Mouse (Mus musculus) kidney, postnatal 4 days (tissue): ENCODE data around the gene Has3.
A peak's percentile ranks its signal among the peaks of the same experiment; 100 is the strongest.

Experiments used
- DNase-seq, 2 experiments: peaks; one replicate each; pipeline ENCODE4 v3.0.0; 2021; ENCODE audit warnings: mixed read lengths in 2 of 2

The Has3 gene

DNA sequence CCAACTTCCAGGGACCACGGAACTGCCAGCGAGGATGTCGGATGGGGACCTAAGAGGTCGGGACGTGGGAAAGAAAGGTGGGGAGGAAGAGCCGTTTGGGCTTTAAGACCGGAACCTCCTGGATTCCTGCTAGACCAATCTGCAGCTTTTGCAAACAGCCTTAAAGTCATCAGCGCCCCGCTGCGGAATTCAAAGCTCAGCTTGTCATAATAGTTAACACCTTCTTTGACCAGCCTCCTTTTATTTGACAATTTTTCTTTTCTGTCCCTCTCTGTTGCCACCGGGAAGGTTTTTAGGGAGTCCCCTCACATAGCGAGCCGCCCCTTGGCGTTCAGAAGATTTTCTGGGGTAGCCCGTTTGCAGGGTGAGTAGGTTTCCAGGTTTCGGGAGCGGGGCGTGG lies at the start of gene Has3:
TSS of gene Has3 (plus strand) at position 192 of the 400 bp plus-strand sequence.
- DNase-seq = peak; percentile 56 to 62

DNA sequence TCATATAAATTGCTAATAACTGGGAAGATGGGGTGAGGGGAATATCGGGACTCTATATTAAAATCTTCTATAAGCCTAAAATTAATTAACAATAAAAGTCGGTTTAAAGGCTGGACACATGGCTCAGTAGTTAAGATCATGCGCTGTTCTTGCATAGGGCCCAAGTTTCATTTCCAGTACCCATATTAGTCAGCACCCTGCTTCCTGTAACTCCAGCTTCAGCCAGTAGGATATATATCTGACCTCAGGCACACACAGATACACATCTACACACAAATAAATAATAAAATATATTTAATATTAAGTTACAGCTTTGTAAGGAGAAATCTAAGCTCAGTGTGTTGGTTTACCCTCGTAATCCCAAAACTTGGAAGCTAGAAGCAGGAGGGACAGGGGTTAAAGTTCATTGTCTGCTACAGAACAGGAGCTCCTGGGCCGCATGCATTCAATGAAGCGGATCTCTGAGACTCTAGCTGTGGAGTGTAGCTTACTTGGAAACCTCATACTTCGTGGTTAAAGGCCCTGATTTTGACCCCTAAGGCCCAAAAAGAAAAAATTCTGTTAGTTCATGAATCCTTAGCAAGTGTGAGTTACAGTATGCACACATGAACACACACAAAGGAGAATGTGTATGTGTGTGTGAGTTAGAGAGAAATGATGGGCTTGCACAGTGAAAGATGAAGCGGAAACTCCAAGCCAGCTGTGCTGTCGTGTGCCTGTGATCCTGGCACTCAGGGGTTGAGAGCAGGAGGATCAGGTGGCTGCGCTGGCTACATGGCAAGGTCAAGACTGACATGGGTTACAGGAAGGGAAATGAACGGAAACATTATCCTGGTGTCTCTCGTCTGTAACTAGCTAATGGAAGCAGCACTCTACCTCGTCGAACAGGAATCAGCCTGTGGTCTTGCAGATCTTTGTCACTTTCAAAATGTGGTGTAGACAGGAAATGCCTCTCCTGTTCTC lies 49.2 kb upstream of the Has3 start:
- DNase-seq = no peak

DNA sequence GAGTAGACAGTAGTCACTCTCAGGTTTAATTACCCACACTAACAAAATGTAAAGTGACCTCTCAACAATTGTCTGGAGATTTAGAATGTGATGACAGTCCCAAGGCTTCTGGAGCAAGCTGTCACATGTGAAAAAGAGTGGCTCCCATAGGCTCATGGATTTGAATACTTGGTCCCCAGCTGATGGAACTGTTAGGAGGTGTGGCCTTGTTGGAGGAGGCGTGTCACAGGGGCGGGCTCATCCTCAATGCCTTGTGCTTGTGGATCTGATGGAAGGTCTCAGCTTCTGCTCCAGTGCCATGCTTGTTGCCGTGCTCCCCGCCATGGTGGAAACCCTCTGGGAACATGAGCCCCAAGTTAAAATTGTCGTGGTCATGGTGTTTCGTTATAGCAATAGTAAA lies 41.1 kb upstream of the Has3 start:
- no peak for DNase-seq

DNA sequence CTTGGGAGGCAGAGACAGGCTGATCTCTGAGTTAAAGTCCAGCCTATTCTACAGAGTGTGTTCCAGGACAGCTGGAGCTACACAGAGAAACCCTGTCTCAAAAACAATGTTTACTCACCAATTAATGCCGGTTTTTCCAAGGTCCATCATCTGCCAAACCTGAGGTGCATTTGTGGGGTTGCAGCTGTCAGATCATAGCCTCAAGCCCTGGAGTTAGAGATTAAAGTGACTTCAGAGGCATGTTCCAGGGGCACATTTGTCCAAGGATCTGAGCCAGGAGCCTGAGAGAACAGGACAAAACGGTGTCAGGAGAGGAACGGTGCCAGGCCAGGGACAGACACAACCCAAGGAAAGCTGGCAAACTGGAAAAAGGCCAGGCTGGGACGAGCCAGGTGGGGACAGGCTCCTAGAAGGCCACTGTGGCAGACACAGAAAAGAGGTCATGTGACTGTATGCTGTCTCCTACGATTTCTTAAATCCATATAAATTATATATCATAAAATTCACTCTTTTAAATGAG lies 40.5 kb upstream of the Has3 start:
- DNase-seq = no peak

DNA sequence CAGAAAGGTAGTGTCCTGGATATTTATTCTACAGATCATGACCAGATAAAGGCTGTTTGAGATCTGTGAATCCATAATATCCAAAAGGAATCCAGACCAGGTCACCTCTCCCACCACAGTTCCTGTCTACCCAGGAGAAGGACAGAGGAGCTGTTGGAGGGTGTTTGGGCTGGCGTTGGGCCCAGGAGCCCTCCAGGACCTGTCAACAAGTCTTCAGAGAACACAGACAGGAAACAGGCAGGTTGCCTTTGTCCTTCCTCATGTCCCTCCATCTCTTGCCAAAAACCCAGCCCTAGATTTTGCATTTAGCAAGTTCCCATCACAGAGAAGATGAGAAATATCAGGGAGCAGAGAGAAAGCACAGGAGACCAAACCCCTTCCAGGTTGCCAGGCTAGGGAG lies 35.1 kb upstream of the Has3 start:
- peak; percentile 31 to 42 for DNase-seq

DNA sequence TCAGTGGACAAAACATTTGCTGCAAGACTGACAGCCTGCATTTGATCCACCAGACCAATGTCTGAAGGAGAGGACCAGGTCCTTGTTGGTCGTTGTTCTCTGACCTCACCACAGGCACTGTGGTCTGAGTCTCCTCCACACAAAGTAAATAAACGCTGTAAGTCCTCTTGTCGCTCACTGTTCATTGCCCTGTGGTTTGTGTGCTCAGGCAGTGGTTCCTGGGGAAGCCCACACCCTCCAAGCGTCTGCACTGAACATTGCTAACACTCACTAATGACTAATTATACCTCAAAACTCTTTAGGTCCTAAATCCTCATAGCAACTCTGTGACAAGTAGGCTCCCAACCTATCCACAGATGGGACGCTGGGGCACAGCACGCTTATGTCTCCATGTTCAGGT lies 33.5 kb upstream of the Has3 start:
- DNase-seq = no peak

DNA sequence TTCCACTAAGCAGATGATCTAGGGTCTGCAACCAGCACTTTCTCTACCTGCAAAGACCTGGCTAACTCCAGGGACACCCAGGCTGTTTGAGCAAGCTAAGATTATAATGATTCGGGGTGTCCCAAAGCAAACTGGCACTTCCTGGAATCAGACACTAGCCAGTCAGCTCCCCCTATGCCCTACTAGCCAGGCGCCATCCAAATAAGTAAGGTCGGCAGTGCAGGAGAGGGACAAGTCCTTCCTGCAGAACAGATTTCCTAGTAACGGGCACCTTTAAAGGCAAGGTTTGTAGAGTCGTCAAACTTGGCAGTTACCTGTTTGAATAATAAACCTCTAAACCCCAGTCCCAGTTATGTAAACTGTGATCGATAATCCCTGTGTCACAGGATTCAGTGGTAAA lies 31.2 kb upstream of the Has3 start:
- no peak for DNase-seq

DNA sequence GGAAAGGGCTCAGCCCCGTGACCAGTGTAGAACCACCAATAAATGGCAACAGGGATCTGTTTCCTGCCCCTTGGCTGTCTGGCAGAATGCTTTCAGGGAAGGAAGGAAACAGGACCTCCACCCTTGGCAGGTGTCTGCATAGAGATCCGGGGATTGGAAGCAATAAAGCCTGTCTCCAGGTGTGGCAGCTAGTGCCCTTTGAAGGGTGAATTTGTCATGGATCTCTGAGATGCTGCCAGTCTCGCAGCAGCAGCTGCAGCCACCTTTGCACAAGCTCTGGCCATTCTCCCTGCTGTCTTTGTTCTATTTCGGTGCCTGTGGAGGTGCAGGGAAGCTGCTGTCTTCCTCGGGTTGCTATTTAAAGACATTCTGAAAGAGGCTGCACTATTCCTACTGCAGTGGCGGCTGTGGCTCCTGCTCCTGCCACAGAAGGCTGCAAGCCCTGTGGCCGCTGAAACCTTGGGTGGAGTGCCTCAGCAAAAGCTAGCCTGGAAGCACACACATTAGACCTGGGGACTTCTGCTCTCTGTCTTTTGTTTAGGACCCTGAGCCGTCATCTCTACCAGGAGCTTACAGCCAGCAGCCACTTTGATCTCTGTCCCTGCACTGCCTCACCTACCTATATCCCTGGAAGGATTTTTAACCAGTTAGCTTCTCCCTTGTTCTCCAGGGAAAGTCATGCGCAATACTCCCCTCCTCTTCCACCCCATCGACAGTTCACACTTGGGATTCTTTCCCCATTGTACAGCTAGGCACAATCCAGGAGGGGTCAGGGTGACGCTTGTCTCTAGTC lies 30.6 kb upstream of the Has3 start:
- DNase-seq = peak in 1 of 2 experiments; percentile 36

DNA sequence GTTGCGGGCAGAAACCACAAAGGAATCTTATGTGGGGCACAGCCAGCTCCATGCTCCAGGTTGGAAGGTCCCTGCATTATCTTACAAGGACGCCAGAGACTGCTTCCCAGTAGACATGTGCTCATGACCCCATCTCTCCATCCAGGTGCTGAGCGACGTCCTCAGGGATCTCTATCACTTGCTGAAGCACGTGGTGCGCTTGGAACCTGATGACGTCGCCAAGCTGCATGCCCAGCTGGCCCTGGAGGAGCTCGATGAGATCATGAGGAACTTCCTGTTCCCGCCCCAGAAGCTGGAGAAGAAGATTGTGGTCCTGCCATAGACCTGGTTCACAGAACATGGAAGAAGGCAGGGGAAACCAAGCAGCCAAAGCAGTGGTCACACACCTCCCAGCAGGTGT lies 20.0 kb upstream of the Has3 start:
- DNase-seq = no peak

DNA sequence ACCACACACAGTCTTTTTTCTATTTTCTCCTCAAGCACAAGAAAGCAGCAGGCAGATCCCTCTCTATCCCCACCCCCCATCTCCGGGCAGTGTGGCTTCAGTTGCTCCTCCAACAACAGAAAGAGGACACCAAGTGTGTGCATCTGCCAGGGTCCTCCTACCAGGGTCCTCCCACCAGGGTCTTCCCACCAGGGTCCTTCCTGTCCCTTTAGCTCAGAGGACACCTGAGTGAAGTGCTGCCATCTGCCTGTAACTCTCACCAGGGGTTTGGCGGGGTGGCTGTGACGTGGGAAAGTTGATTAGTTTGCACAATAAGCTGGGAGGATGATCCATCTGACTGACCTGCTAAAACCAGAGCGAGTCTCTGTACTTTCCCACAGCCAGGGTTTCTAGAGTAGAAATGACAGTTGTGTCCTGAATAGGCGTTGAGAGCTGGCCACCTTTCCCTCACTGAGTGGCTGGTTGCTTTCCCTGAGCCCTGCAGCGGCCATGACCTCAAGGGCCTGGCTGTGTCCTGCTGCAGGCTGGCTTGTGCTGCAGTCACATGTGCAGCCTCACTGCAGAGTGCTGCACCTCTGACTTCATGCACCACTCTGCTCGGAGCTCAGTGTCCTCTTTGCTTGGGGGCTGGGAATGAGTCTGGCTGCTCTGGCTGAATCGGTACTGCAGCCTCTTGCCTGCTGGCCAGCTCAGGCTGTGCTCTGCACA lies 15.4 kb upstream of the Has3 start:
- peak; percentile 44 to 62 for DNase-seq

DNA sequence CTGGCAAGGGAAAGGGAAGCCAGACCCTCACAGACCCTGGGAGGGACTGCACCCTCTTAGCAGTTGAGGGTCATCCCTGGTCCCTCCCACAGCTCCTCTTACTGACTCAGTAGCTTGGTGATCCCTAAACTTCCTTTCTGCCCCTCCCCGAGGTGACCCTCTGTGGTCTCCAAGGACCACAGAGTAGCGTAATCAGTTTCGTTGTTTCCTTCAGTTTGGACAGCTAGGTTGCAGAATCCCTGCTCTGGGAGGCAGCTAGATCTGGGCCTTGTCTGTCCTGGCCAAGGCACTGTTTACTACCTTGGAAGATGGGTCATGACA lies 14.8 kb upstream of the Has3 start:
- DNase-seq = no peak

DNA sequence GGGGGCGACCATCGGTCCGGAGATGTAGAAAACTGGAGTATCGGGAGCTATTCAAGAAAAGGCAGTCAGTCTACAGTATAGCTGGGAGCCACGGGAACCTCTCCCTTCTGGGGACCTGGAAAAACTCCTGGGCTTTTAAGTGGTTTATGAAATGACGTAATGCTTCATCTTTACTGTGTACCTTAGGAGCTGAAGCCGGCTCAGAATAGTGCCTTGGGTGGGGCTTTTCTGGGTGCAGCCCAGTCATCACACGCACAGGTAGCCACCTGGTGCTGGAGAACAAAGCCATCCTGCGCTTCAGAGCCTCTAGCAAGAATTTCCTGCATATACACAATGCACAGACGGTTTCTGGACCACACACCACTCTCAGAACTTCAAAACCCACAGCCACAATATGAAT lies 7.2 kb upstream of the Has3 start:
- no peak for DNase-seq

DNA sequence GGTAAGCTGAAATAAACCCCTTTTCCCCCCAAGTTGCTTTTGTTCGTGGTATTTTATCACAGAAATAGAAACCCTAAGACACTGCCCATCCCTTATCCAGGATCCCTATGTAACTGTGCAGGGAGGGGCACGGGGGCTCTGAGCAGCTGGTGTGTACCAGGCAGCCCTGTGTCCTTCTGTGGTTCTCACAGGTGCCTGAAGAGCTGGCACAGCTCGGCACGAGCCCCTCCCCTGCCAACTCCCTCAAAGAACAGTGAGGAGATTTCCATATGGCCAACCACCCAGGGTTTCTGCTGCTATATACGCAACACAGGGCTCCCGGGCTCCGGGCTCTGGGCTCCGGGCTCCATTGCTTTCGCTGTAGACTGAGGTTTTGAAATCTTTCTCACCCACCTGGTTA lies 4.7 kb upstream of the Has3 start:
- no peak for DNase-seq

DNA sequence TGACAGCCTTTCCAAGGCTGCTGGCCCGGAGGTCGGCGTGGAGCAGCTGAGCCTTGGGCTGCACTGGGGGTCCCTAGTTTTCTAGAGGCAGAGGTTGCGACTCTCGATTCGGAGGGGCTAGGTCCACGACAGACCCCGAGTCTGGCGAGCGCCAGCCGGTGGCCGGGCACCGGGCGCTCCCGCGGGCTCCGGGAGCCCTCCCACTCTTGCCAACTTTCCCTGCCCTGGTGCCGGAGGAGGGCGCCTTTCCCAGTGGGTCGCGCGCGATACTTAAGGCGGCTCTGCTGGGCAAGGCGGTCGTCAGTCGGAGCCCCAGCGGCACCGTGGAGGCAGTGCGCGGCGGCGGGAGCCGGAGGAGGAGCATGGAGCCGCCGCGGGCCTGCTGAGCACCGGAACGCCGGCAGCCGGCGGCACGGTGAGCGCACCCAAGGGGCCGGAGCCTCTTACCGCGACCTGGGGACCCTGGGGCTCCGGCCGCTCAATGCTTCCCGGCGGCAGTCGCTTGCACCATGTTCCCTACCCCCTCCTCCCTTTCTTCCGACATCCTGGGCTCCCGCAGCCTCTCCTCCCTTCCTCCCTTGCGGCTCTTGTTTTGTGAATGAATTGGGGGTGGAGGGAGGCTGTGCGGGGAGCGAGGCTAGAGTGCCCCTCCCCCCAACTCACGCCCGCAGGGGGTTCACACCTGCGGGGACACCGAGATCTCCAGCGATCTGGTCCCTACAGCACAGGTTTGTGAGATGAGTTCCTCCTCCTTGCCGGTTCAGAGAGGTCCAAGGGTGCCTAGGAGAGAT lies 690 bp downstream of the Has3 start:
- DNase-seq = peak; percentile 79 to 86

DNA sequence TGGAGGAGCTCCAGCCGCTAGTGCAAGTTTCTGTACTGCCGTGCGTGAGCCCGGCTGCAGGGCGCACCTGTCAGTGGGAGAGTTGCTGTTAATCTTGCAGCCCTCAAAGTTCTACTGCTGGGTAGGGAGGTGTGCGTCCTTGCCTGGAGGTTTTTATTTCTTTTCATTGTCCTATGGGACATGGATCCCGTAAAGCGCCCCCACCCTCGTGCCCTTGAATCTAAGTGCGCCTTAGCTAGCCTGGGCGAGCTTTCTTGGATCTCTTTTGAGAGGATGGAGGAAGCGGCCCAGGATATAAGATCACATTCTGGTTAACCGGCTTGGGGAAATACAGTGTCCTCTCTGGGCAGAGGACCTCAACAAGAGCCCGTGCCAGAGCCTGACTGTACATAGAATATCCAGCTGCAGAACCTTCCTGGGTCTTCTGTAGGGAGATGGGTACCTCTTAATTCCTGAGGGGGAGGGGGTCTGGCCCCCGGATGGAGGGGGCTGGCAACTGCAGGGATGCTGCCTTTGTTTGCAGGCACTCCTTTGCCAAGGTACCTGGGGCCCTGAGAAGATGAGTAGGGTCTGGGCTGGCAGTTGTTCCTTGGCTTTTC lies 1.4 kb downstream of the Has3 start:
- peak; percentile 13 to 46 for DNase-seq

DNA sequence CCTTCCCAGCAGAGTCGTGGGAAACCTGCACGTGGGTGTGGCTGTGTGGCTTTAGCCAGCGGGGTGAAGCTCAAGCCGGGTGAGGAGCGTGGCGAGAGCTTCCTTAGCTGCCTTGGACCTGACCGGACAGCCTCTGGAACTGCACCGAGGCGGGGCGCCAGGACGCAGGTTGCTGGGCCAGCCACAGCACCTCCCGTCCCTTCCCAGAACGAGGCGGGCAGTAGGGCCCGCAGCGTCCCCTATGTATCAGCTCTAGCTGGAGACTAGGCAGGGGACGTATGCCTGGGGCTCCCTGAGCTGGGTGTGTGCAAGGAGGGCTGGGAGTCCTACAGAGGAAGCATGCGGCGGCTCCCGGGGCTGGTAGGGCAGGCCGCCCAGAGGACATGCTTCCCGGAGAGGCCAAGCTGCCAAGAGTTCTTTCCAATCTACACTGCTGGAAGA lies 1.9 kb downstream of the Has3 start:
- peak; percentile 81 to 89 for DNase-seq

DNA sequence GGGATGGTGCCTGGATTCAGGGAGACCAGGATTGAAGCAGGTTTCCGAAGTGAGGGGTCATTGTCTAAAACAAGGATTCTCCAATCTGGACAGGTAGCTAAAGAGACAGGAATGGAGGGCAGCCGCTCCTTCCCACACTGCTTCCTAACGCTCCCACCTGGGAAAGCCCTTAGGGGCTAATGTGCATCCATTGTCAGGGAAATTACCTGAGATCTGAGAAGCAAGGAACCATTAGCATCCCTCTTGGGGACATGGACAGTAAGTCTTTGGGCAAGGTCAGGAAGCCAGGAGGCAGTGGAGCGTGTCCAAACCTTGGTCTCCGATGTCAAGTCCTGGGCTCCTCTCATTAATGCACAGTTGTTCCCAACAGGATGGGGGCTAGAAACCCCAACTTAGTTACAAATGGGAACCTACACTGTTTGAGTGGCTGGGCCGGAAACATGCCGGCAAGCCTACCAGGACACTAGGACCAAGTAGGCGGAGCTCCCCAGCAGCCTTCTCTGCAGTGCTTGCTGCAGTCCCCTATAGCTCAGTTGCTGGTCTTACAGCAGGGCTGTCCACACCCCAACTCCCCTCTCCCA lies 2.5 kb downstream of the Has3 start:
- peak; percentile 39 to 50 for DNase-seq

DNA sequence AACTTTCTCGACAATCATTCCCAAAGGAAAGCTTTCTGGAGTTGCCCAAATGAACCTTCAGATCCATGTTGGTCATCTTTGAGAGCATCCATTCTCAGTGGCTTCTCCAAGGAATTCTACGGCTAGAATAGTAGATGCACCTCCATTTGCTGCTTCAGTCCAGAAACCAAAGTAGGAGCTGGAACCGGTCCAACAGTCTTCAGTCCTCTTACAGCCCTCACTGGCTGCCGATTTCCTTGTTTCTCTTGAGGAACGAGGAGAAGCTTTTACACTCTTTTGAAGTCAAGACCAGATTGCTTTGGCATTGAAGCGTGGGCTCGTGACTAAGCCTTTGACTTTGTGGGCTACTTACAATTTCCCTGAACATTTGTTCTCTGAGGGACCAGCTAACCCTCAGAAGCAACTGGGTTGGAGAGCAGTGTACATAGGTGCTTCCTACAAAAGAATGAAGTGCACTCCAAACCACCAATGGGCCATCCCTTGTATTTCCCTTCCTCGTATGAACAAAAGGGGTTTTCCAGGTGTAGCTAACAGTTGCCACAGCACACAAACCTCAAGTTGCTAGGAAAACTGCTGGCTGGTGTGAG lies 10.2 kb downstream of the Has3 start:
- DNase-seq = peak in 1 of 2 experiments; percentile 22

DNA sequence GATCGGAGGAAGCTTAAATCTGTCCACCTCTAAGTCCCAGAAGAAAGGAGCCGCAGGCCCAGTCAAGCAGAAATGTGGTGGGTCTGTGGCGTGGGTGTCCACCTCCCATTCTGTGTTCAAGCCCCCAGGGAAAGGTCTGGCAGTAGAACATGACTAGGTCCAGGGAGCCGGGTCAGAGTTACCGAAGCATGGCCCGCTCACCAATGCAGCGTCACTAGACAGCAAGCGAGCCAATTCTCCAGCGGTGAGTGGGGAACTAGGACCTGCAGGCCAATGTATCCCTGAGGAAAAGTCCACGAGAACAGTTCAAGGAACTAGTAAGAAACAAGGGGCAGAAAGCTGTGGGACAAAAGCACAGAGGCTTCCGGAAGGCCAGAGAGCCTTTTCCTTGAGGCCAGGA lies 14.1 kb downstream of the Has3 start:
- peak in 1 of 2 experiments; percentile 36 for DNase-seq

DNA sequence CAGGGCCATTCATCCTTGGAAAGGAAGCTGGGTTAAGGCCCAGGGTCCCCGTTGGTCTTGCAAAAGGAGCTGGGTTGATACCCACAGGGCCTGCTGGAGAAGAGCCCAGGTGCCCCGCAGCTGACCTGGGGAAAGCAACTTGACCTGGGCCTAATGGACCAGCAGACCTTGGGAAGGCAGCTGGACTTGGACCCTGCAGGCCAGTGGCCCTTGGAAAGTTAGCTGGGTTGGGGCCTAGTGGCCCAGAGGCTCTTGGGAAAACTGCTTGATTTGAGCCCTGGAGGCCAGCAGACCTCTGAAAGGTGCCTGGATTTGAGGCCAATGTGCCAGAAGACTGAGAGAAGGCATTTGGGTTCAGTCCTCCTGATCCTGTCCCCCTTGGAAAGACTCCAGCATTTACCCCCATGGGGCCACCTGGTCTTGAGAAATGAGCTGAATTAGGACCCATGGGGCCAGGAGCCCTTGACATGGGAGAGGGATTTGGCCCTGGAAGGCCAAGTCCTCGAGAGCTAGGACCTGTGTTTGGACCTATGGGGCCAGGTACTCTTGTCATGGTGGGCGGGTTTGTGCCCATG lies 14.9 kb downstream of the Has3 start:
- DNase-seq = peak in 1 of 2 experiments; percentile 24
